Mouse (Mus musculus) MEL (cell line): ENCODE results near the gene BC034090. TPM values are rescaled to one million over a fixed set of nuclear protein-coding genes. Genes with fewer than 3 reads are reported as not detected.
A peak's percentile ranks its signal among the peaks of the same experiment; 100 is the strongest.

Source experiments
- DNase-seq: peaks from one replicate; pipeline ENCODE4 v3.0.0; 2011; ENCODE audit warnings: low read depth, low spot score
- H3K27ac ChIP-seq: 2 replicates; pipeline ENCODE4 v1.5.1; 2012; ENCODE audit warnings: low read depth, mild to moderate bottlenecking, control low read depth, low read length, moderate library complexity; ENCODE audit not compliant: control insufficient read depth
- H3K27me3 ChIP-seq, 2 experiments: fragments of 150-350 bp in 1 of 2; sonication (generic) in 1 of 2; 2 replicates each; pipeline ENCODE4 v1.6.1; 2012; ENCODE audit warnings: low read length in 2 of 2, mild to moderate bottlenecking in 2 of 2, improper control_type of control experiment in 1 of 2, moderate library complexity in 1 of 2; ENCODE audit not compliant: insufficient read depth in 2 of 2, control insufficient read depth in 1 of 2
- H3K36me3 ChIP-seq, 2 experiments: 2 replicates each; pipeline ENCODE4 v1.6.1; 2012 to 2014; ENCODE audit warnings: low read length in 2 of 2, improper control_type of control experiment in 1 of 2, inconsistent platforms in 1 of 2, mild to moderate bottlenecking in 1 of 2; ENCODE audit not compliant: insufficient read depth in 2 of 2, control insufficient read depth in 1 of 2
- H3K4me1 ChIP-seq, 2 experiments: fragments of 150-350 bp in 1 of 2; sonication (generic) in 1 of 2; 2 replicates each; pipeline ENCODE4 v1.6.1; 2012; ENCODE audit warnings: low read length in 2 of 2, improper control_type of control experiment in 1 of 2, mild to moderate bottlenecking in 1 of 2; ENCODE audit not compliant: insufficient read depth in 2 of 2, control insufficient read depth in 1 of 2
- H3K4me3 ChIP-seq, 2 experiments: fragments of 150-350 bp in 1 of 2; sonication (generic) in 1 of 2; 2 replicates each; pipeline ENCODE4 v1.5.1; 2012; ENCODE audit warnings: low read depth in 2 of 2, low read length in 2 of 2, mild to moderate bottlenecking in 2 of 2, moderate library complexity in 2 of 2, control low read depth in 1 of 2, improper control_type of control experiment in 1 of 2; ENCODE audit not compliant: control insufficient read depth in 1 of 2, insufficient read depth in 1 of 2
- H3K79me2 ChIP-seq: 2 replicates; pipeline ENCODE4 v1.6.1; 2012; ENCODE audit warnings: mild to moderate bottlenecking, low read length, moderate library complexity; ENCODE audit not compliant: control insufficient read depth, poor library complexity, insufficient read depth
- H3K9ac ChIP-seq: 2 replicates; pipeline ENCODE4 v1.6.1; 2012; ENCODE audit warnings: low read depth, mild to moderate bottlenecking, control low read depth, low read length, moderate library complexity; ENCODE audit not compliant: control insufficient read depth, poor library complexity, severe bottlenecking
- H3K9me3 ChIP-seq: fragments of 150-350 bp; sonication (generic); replicated peaks from 2 replicates; pipeline ENCODE4 v1.6.1; 2012; ENCODE audit warnings: mild to moderate bottlenecking, low read length, improper control_type of control experiment, moderate library complexity; ENCODE audit not compliant: insufficient read depth
- BHLHE40 ChIP-seq: IDR thresholded peaks from 2 replicates; pipeline ENCODE4 v1.6.1; 2012; ENCODE audit warnings: low read depth, mild to moderate bottlenecking, inconsistent platforms, low read length, improper control_type of control experiment, borderline replicate concordance
- CHD1 ChIP-seq: IDR thresholded peaks from 2 replicates; pipeline ENCODE4 v1.6.1; 2012; ENCODE audit warnings: low read depth, mild to moderate bottlenecking, inconsistent platforms, low read length, improper control_type of control experiment
- CTCF ChIP-seq, 3 experiments: IDR thresholded peaks in 2 of 3; conservative IDR thresholded peaks in 1 of 3; 2 replicates each; pipeline ENCODE4 v1.5.1; 2011 to 2012; ENCODE audit warnings: low read length in 3 of 3, low read depth in 2 of 3, mild to moderate bottlenecking in 2 of 3, improper control_type of control experiment in 1 of 3, inconsistent platforms in 1 of 3, mixed read lengths in 1 of 3, moderate library complexity in 1 of 3; ENCODE audit not compliant: control insufficient read depth in 1 of 3, insufficient read depth in 1 of 3, poor library complexity in 1 of 3, severe bottlenecking in 1 of 3
- E2F4 ChIP-seq: IDR thresholded peaks from 2 replicates; pipeline ENCODE4 v1.6.1; 2011; ENCODE audit warnings: low read depth, low read length, improper control_type of control experiment, borderline replicate concordance
- EP300 ChIP-seq, 2 experiments: IDR thresholded peaks; 2 replicates each; pipeline ENCODE4 v1.6.1; 2011; ENCODE audit warnings: improper control_type of control experiment in 2 of 2, low read length in 2 of 2, low read depth in 1 of 2, mild to moderate bottlenecking in 1 of 2
- GABPA ChIP-seq: IDR thresholded peaks from 2 replicates; pipeline ENCODE4 v1.6.1; 2012; ENCODE audit warnings: low read depth, mild to moderate bottlenecking, inconsistent platforms, low read length, improper control_type of control experiment, moderate library complexity
- HCFC1 ChIP-seq: IDR thresholded peaks from 2 replicates; pipeline ENCODE4 v1.6.1; 2012; ENCODE audit warnings: low read depth, mild to moderate bottlenecking, inconsistent platforms, low read length, improper control_type of control experiment, moderate library complexity
- KAT2A ChIP-seq: conservative IDR thresholded peaks from 2 replicates; pipeline ENCODE4 v1.6.1; 2012; ENCODE audit warnings: low read depth, low read length, improper control_type of control experiment, inconsistent platforms
- MEF2A ChIP-seq: IDR thresholded peaks from 2 replicates; pipeline ENCODE4 v1.6.1; 2014; ENCODE audit warnings: low read depth, mild to moderate bottlenecking, inconsistent platforms, low read length, improper control_type of control experiment; ENCODE audit not compliant: poor library complexity, insufficient replicate concordance, severe bottlenecking; ENCODE audit errors: extremely low read depth
- MYC ChIP-seq: IDR thresholded peaks from 2 replicates; pipeline ENCODE4 v1.6.1; 2011; ENCODE audit warnings: low read depth, mild to moderate bottlenecking, low read length, improper control_type of control experiment, moderate library complexity
- NELFE ChIP-seq: IDR thresholded peaks from 2 replicates; pipeline ENCODE4 v1.6.1; 2011; ENCODE audit warnings: low read depth, low read length, improper control_type of control experiment
- NRF1 ChIP-seq: IDR thresholded peaks from 2 replicates; pipeline ENCODE4 v1.6.1; 2014; ENCODE audit warnings: low read depth, mild to moderate bottlenecking, inconsistent platforms, low read length, improper control_type of control experiment, moderate library complexity; ENCODE audit not compliant: poor library complexity, insufficient read depth, severe bottlenecking
- POLR2AphosphoS5 ChIP-seq: IDR thresholded peaks from 2 replicates; pipeline ENCODE4 v1.6.1; 2012; ENCODE audit warnings: low read depth, borderline replicate concordance, mild to moderate bottlenecking, inconsistent platforms, low read length, moderate library complexity, mixed read lengths
- RAD21 ChIP-seq: IDR thresholded peaks from 2 replicates; pipeline ENCODE4 v1.6.1; 2011; ENCODE audit warnings: mild to moderate bottlenecking, low read depth, low read length, improper control_type of control experiment
- RCOR1 ChIP-seq: IDR thresholded peaks from 2 replicates; pipeline ENCODE4 v1.6.1; 2012; ENCODE audit warnings: low read depth, mild to moderate bottlenecking, inconsistent platforms, low read length, improper control_type of control experiment
- SIN3A ChIP-seq: IDR thresholded peaks from 2 replicates; pipeline ENCODE4 v1.6.1; 2012; ENCODE audit warnings: low read length, improper control_type of control experiment, inconsistent platforms
- TCF12 ChIP-seq: IDR thresholded peaks from 2 replicates; pipeline ENCODE4 v1.6.1; 2014; ENCODE audit warnings: low read depth, mild to moderate bottlenecking, inconsistent platforms, low read length, improper control_type of control experiment, moderate library complexity
- UBTF ChIP-seq: IDR thresholded peaks from 2 replicates; pipeline ENCODE4 v1.6.1; 2012; ENCODE audit warnings: low read depth, mild to moderate bottlenecking, inconsistent platforms, low read length, improper control_type of control experiment, moderate library complexity, borderline replicate concordance; ENCODE audit not compliant: insufficient read depth
- USF1 ChIP-seq: IDR thresholded peaks from 2 replicates; pipeline ENCODE4 v1.6.1; 2014; ENCODE audit warnings: low read depth, mild to moderate bottlenecking, inconsistent platforms, low read length, improper control_type of control experiment, moderate library complexity
- USF2 ChIP-seq, 2 experiments: IDR thresholded peaks; 2 replicates each; pipeline ENCODE4 v1.6.1; 2011 to 2012; ENCODE audit warnings: improper control_type of control experiment in 2 of 2, low read length in 2 of 2, borderline replicate concordance in 1 of 2, inconsistent platforms in 1 of 2, low read depth in 1 of 2, mild to moderate bottlenecking in 1 of 2; ENCODE audit not compliant: insufficient read depth in 1 of 2
- ZKSCAN1 ChIP-seq: IDR thresholded peaks from 2 replicates; pipeline ENCODE4 v1.6.1; 2012; ENCODE audit warnings: low read depth, mild to moderate bottlenecking, inconsistent platforms, low read length, improper control_type of control experiment, moderate library complexity
- ZNF384 ChIP-seq: IDR thresholded peaks from 2 replicates; pipeline ENCODE4 v1.6.1; 2012; ENCODE audit warnings: low read depth, mild to moderate bottlenecking, inconsistent platforms, low read length, improper control_type of control experiment
- polyA plus RNA-seq, 2 experiments: library from polyadenylated mRNA; stranded (reverse) in 1 of 2; unstranded in 1 of 2; fragments of >175 nt in 1 of 2; fragments of >200 nt in 1 of 2; gene quantifications; 2 replicates each; pipeline versions ENCODE4 v1.2.1 to v1.2.4; 2012; ENCODE audit warnings: low replicate concordance in 2 of 2, low read depth in 1 of 2; ENCODE audit not compliant: insufficient read length in 2 of 2, insufficient read depth in 1 of 2, missing spikeins in 1 of 2
- total RNA-seq: library from RNA; depleted of rRNA; stranded (reverse); fragments of 300-350 nt; gene quantifications from 2 replicates; pipeline ENCODE4 v1.2.3, GENCODE M21; 2012

Gene BC034090
- total and polyA plus RNA-seq, 3 experiments, result 0.12 to 0.28 TPM; not detected in 1

GRCm38 (mm10) chr1:155207859-155208258 is 36.4 kb downstream of the BC034090 start:
- no peaks in the 10 kb centered on the region for H3K9me3 ChIP-seq
- DNase-seq, result no peak
- no peaks in the 10 kb centered on the region for H3K79me2 ChIP-seq
- no peaks in the 10 kb centered on the region for H3K27me3 ChIP-seq
- H3K4me3 ChIP-seq, result no peak overlapping the region
- no peak overlapping the region for H3K9ac ChIP-seq
- no peak overlapping the region for H3K27ac ChIP-seq
- H3K36me3 ChIP-seq, result no peaks in the 10 kb centered on the region
- peak; percentile 52 for TF ChIP-seq ZNF384
- TF ChIP-seq HCFC1, result no peak
- peaks cover 3 to 10% of the 10 kb centered on the region in 2 experiments; a peak in 3 of 4 replicates for H3K4me1 ChIP-seq

- Histone ChIP-seq H3K79me2 (no peaks in the 10 kb centered on the region), H3K27me3 (no peaks in the 10 kb centered on the region), H3K9ac (no peak overlapping the region), H3K27ac (no peak overlapping the region), H3K4me3 (no peak overlapping the region), H3K9me3 (no peaks in the 10 kb centered on the region), H3K36me3 (peaks cover 0 to 10% of the 10 kb centered on the region in 2 experiments; a peak in 2 of 4 replicates), H3K4me1 (peaks cover 3 to 10% of the 10 kb centered on the region in 2 experiments; a peak in 3 of 4 replicates)
- no peak for DNase-seq
- TF ChIP-seq GABPA, result no peak
- no peak for TF ChIP-seq MEF2A
- TF ChIP-seq NRF1, result no peak
- TF ChIP-seq RAD21, result no peak
- TF ChIP-seq NELFE, result no peak
- TF ChIP-seq UBTF, result no peak
- no peak for TF ChIP-seq CTCF (IDR thresholded peaks at IDR 0.05 in 2 of 3, conservative IDR thresholded peaks at IDR 0.05 in 1 of 3; ENCODE audit: control insufficient read depth in 1 of 3, insufficient read depth in 1 of 3, low read depth in 2 of 3, low read length in 3 of 3, poor library complexity in 1 of 3, severe bottlenecking in 1 of 3)
- no peak for TF ChIP-seq USF2 (IDR thresholded peaks at IDR 0.05; ENCODE audit: borderline replicate concordance in 1 of 2, insufficient read depth in 1 of 2, low read depth in 1 of 2, low read length in 2 of 2)
- no peak for TF ChIP-seq POLR2AphosphoS5
- TF ChIP-seq MYC, result no peak
- no peak for TF ChIP-seq EP300 (IDR thresholded peaks at IDR 0.05; ENCODE audit: low read depth in 1 of 2, low read length in 2 of 2)
- TF ChIP-seq TCF12, result no peak
- TF ChIP-seq ZKSCAN1, result no peak
- TF ChIP-seq KAT2A, result no peak
- no peak for TF ChIP-seq E2F4
- no peak for TF ChIP-seq BHLHE40
- no peak for TF ChIP-seq RCOR1
- TF ChIP-seq CHD1, result no peak
- TF ChIP-seq SIN3A, result no peak
- no peak for TF ChIP-seq USF1
Measured at GRCm38 (mm10) chr1:155205822-155206660, 38.2 kb downstream of the BC034090 start.
